Comparison of ENCODE assay signal across 17 mouse cellular contexts in the genomic region with DNA sequence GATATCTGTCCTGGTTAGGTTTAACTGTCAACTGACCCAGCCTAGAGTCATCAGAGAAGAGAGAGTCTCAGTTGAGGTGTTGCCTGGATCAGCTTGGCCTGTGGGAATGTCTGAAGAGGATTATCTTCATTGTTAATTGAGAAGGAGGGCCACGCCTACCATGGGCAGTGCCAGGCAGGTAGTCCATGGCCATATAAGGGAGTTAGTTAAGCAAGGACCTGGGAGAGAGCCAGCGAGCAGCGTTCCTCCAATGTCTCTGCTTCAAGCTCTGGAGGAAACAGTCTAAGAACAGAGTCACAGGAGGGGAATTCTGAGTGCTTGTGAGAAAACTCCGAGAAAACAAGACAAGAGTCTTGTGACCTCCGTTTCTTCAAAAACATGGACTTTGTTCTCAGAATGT.
"Had no signal": no experiment of that assay in that cellular context is flagged by ENCODE, and none has a peak within 500 bp of the region (broad histone marks: within the 10 kb centered on the region; RNA-seq: fewer than 3 reads in every experiment).

No protein-coding gene starts in this region.

- ATAC-seq: liver, postnatal 0 days; midbrain, embryonic 13.5 days; midbrain, embryonic 15.5 days had no signal

- H3K9ac ChIP-seq: liver, embryonic 13.5 days; liver, embryonic 15.5 days; liver, postnatal 0 days; lung, embryonic 15.5 days; midbrain, embryonic 13.5 days; midbrain, embryonic 15.5 days; neural tube, embryonic 12.5 days; stomach, embryonic 15.5 days had no signal

- H3K9me3 ChIP-seq: liver, embryonic 15.5 days; lung, embryonic 15.5 days; midbrain, embryonic 15.5 days; stomach, embryonic 15.5 days had no signal

- DNase-seq: liver, embryonic 13.5 days; liver, postnatal 0 days; right cerebral cortex, postnatal 14 days; thymus, adult 2 months; thymus, postnatal 25 days; thymus, postnatal 4 days had no signal

- H3K36me3 ChIP-seq: liver, embryonic 13.5 days; liver, embryonic 15.5 days; lung, embryonic 15.5 days; stomach, embryonic 15.5 days had no signal

- H3K4me3 ChIP-seq: liver, embryonic 13.5 days; liver, embryonic 15.5 days; lung, embryonic 15.5 days; megakaryocyte, embryonic 14.5 days; midbrain, embryonic 13.5 days; midbrain, embryonic 15.5 days; neural tube, embryonic 12.5 days; stomach, embryonic 15.5 days had no signal

- H3K4me2 ChIP-seq: liver, embryonic 11.5 days; liver, embryonic 13.5 days; liver, embryonic 15.5 days; lung, embryonic 15.5 days; midbrain, embryonic 11.5 days; midbrain, embryonic 13.5 days; midbrain, embryonic 15.5 days; neural tube, embryonic 12.5 days; stomach, embryonic 15.5 days had no signal

- H3K27ac ChIP-seq: liver, embryonic 13.5 days; liver, embryonic 15.5 days; lung, embryonic 15.5 days; macrophage; midbrain, embryonic 13.5 days; midbrain, embryonic 15.5 days; neural tube, embryonic 12.5 days; stomach, embryonic 15.5 days; stomach, postnatal 0 days had no signal

- H3K4me1 ChIP-seq: liver, embryonic 15.5 days; megakaryocyte, embryonic 14.5 days; midbrain, embryonic 13.5 days; midbrain, embryonic 15.5 days; neural tube, embryonic 12.5 days had no signal

- H3K27me3 ChIP-seq: liver, embryonic 13.5 days; liver, embryonic 15.5 days; lung, embryonic 15.5 days; midbrain, embryonic 13.5 days; midbrain, embryonic 15.5 days; neural tube, embryonic 12.5 days; stomach, embryonic 15.5 days had no signal
